Mouse (Mus musculus) heart, embryonic 10.5 days (tissue): Measurements from ENCODE around the gene Wdfy4. TPM values are rescaled to one million over a fixed set of nuclear protein-coding genes. Genes with fewer than 3 reads are reported as not detected.
A peak's percentile ranks its signal among the peaks of the same experiment; 100 is the strongest.

Source experiments
- DNase-seq: peaks from one replicate; pipeline ENCODE4 v3.0.0-alpha.2; 2017; ENCODE audit warnings: low spot score
- H3K27ac ChIP-seq: fragments of 300-500 bp; sonication (generic); 2 replicates; pipeline ENCODE4 v1.5.1; 2016; ENCODE audit warnings: mild to moderate bottlenecking
- H3K27me3 ChIP-seq: fragments of 300-500 bp; sonication (generic); 2 replicates; pipeline ENCODE4 v1.6.1; 2016; ENCODE audit warnings: mild to moderate bottlenecking; ENCODE audit not compliant: poor library complexity, insufficient read depth, severe bottlenecking
- H3K36me3 ChIP-seq: fragments of 300-500 bp; sonication (generic); 2 replicates; pipeline ENCODE4 v1.6.1; 2016; ENCODE audit warnings: mild to moderate bottlenecking, moderate library complexity
- H3K4me1 ChIP-seq: fragments of 300-500 bp; sonication (generic); 2 replicates; pipeline ENCODE4 v1.6.1; 2016; ENCODE audit warnings: mild to moderate bottlenecking
- H3K4me3 ChIP-seq: fragments of 300-500 bp; sonication (generic); 2 replicates; pipeline ENCODE4 v1.5.1; 2016; ENCODE audit warnings: mild to moderate bottlenecking, moderate library complexity
- H3K9me3 ChIP-seq: fragments of 300-500 bp; sonication (generic); 2 replicates; pipeline ENCODE4 v1.6.1; 2016; ENCODE audit warnings: mild to moderate bottlenecking, moderate library complexity
- WGBS: fragments of 180-500 bp; shearing (Covaris S2); methylation state at CpG from one replicate; pipeline ENCODE4 v1.1.7; 2016; 5-methylcytosine and 5-hydroxymethylcytosine counted together
- polyA plus RNA-seq: library from polyadenylated mRNA; unstranded; fragments of >200 nt; fragmentation: Nextera tagmentation; extraction: Ambion mirVana; gene quantifications from 2 replicates; pipeline ENCODE4 v1.2.1, GENCODE M21; 2016

The Wdfy4 gene
- polyA plus RNA-seq, 1 experiment from 2014 or later = 0.23 TPM

- H3K4me1 ChIP-seq = no peaks in the 10 kb centered on the region
- no peak for DNase-seq
- no peak overlapping the region for H3K4me3 ChIP-seq
- no peak overlapping the region for H3K27ac ChIP-seq
- no peaks in the 10 kb centered on the region for H3K9me3 ChIP-seq
- H3K27me3 ChIP-seq = peaks cover 11% of the 10 kb centered on the region
- H3K36me3 ChIP-seq = no peaks in the 10 kb centered on the region
- 76% methylated on average over 4 of the region's 4 CpGs for WGBS
Measured at GRCm38 (mm10) chr14:33175059-33175821, 10.1 kb downstream of the Wdfy4 start.

GRCm38 (mm10) chr14:33171942-33172341 lies 13.4 kb downstream of the Wdfy4 start:
- no peak overlapping the region for H3K27ac ChIP-seq
- 66% methylated on average over 1 of the region's 1 CpGs for WGBS
- no peaks in the 10 kb centered on the region for H3K4me1 ChIP-seq
- no peaks in the 10 kb centered on the region for H3K36me3 ChIP-seq
- DNase-seq = no peak
- peaks cover 6% of the 10 kb centered on the region; the same call in 1 of the 2 replicates for H3K27me3 ChIP-seq
- H3K9me3 ChIP-seq = no peaks in the 10 kb centered on the region
- H3K4me3 ChIP-seq = no peak overlapping the region

GRCm38 (mm10) chr14:33168750-33169149 lies 16.6 kb downstream of the Wdfy4 start:
- 88% methylated on average over 4 of the region's 4 CpGs for WGBS
- DNase-seq = no peak
- Histone ChIP-seq H3K4me1 (no peaks in the 10 kb centered on the region), H3K36me3 (no peaks in the 10 kb centered on the region), H3K9me3 (no peaks in the 10 kb centered on the region), H3K27me3 (no peaks in the 10 kb centered on the region), H3K4me3 (no peak overlapping the region), H3K27ac (no peak overlapping the region)

- Histone ChIP-seq H3K4me1 (peaks cover 20% of the 10 kb centered on the region; the same call in 1 of the 2 replicates), H3K4me3 (no peak overlapping the region), H3K27me3 (no peaks in the 10 kb centered on the region), H3K27ac (peak overlapping the region; percentile 60), H3K36me3 (no peaks in the 10 kb centered on the region), H3K9me3 (no peaks in the 10 kb centered on the region)
- DNase-seq = no peak
- WGBS = 49% methylated on average over 5 of the region's 5 CpGs
Measured at GRCm38 (mm10) chr14:33162238-33162637, 23.1 kb downstream of the Wdfy4 start.

- Histone ChIP-seq H3K4me3 (no peak overlapping the region), H3K4me1 (peaks cover 20% of the 10 kb centered on the region; the same call in 1 of the 2 replicates), H3K27me3 (no peaks in the 10 kb centered on the region), H3K9me3 (no peaks in the 10 kb centered on the region), H3K36me3 (no peaks in the 10 kb centered on the region), H3K27ac (no peak overlapping the region)
- 75% methylated on average over 3 of the region's 3 CpGs for WGBS
- no peak for DNase-seq
Measured at GRCm38 (mm10) chr14:33158268-33158667, 27.0 kb downstream of the Wdfy4 start.

GRCm38 (mm10) chr14:33152941-33153340 lies 32.4 kb downstream of the Wdfy4 start:
- H3K27ac ChIP-seq = no peak overlapping the region
- H3K27me3 ChIP-seq = peaks cover 46% of the 10 kb centered on the region; the same call in 1 of the 2 replicates
- H3K4me3 ChIP-seq = no peak overlapping the region
- no peaks in the 10 kb centered on the region for H3K36me3 ChIP-seq
- H3K4me1 ChIP-seq = peaks cover 9% of the 10 kb centered on the region
- DNase-seq = no peak
- 40% methylated on average over 1 of the region's 1 CpGs for WGBS
- no peaks in the 10 kb centered on the region for H3K9me3 ChIP-seq

- WGBS = 21% methylated on average over 2 of the region's 2 CpGs
Measured at GRCm38 (mm10) chr14:33146287-33146686, 39.0 kb downstream of the Wdfy4 start.

GRCm38 (mm10) chr14:33136843-33137242 lies 48.5 kb downstream of the Wdfy4 start:
- Histone ChIP-seq H3K36me3 (no peaks in the 10 kb centered on the region), H3K27ac (no peak overlapping the region), H3K27me3 (no peaks in the 10 kb centered on the region), H3K9me3 (no peaks in the 10 kb centered on the region), H3K4me1 (no peaks in the 10 kb centered on the region), H3K4me3 (no peak overlapping the region)
- DNase-seq = no peak
- 85% methylated on average over 9 of the region's 9 CpGs for WGBS

More at GRCm38 (mm10) chr14:33146287-33146686, 39.0 kb downstream of the Wdfy4 start:
- H3K4me1 ChIP-seq = peaks cover 9% of the 10 kb centered on the region
- H3K27ac ChIP-seq = no peak overlapping the region
- DNase-seq = no peak
- H3K4me3 ChIP-seq = no peak overlapping the region
- H3K27me3 ChIP-seq = peaks cover 47% of the 10 kb centered on the region; the same call in 1 of the 2 replicates
- H3K36me3 ChIP-seq = no peaks in the 10 kb centered on the region
- no peaks in the 10 kb centered on the region for H3K9me3 ChIP-seq

GRCm38 (mm10) chr14:33135170-33135569 lies 50.1 kb downstream of the Wdfy4 start:
- H3K27me3 ChIP-seq = no peaks in the 10 kb centered on the region
- no peak overlapping the region for H3K4me3 ChIP-seq
- DNase-seq = no peak
- no peaks in the 10 kb centered on the region for H3K9me3 ChIP-seq
- H3K27ac ChIP-seq = no peak overlapping the region
- 87% methylated on average over 6 of the region's 6 CpGs for WGBS
- H3K4me1 ChIP-seq = no peaks in the 10 kb centered on the region
- no peaks in the 10 kb centered on the region for H3K36me3 ChIP-seq

GRCm38 (mm10) chr14:33131044-33131758 lies 54.1 kb downstream of the Wdfy4 start:
- Histone ChIP-seq H3K27ac (no peak overlapping the region), H3K4me3 (no peak overlapping the region), H3K27me3 (no peaks in the 10 kb centered on the region), H3K36me3 (no peaks in the 10 kb centered on the region), H3K4me1 (no peaks in the 10 kb centered on the region), H3K9me3 (no peaks in the 10 kb centered on the region)
- no peak for DNase-seq
- WGBS = 67% methylated on average over 7 of the region's 7 CpGs

GRCm38 (mm10) chr14:33116590-33116989 lies 68.7 kb downstream of the Wdfy4 start:
- Histone ChIP-seq H3K9me3 (no peaks in the 10 kb centered on the region), H3K27me3 (no peaks in the 10 kb centered on the region), H3K27ac (no peak overlapping the region), H3K4me1 (no peaks in the 10 kb centered on the region), H3K36me3 (no peaks in the 10 kb centered on the region), H3K4me3 (no peak overlapping the region)
- WGBS = 65% methylated on average over 1 of the region's 1 CpGs
- DNase-seq = no peak

GRCm38 (mm10) chr14:33104809-33105208 lies 80.5 kb downstream of the Wdfy4 start:
- 50% methylated on average over 3 of the region's 3 CpGs for WGBS
- Histone ChIP-seq H3K36me3 (no peaks in the 10 kb centered on the region), H3K4me3 (no peak overlapping the region), H3K27me3 (no peaks in the 10 kb centered on the region), H3K9me3 (no peaks in the 10 kb centered on the region), H3K27ac (no peak overlapping the region), H3K4me1 (peaks cover 11% of the 10 kb centered on the region; the same call in 1 of the 2 replicates)
- no peak for DNase-seq

GRCm38 (mm10) chr14:33101609-33102008 lies 83.7 kb downstream of the Wdfy4 start:
- Histone ChIP-seq H3K27ac (no peak overlapping the region), H3K27me3 (no peaks in the 10 kb centered on the region), H3K36me3 (no peaks in the 10 kb centered on the region), H3K4me3 (no peak overlapping the region), H3K9me3 (no peaks in the 10 kb centered on the region), H3K4me1 (peaks cover 11% of the 10 kb centered on the region; the same call in 1 of the 2 replicates)
- DNase-seq = no peak
- WGBS = 50% methylated on average over 2 of the region's 2 CpGs
